Mouse (Mus musculus) midbrain, embryonic 14.5 days (tissue): ENCODE data around the gene Asb4. TPM values are rescaled to one million over a fixed set of nuclear protein-coding genes. Genes with fewer than 3 reads are reported as not detected.

Source experiments
- ATAC-seq: fragments of 200-750 bp; cut with Nextera tagmentation; 2 replicates; pipeline ENCODE4 v1.8.0; 2017; ENCODE audit warnings: moderate number of reproducible peaks, moderate library complexity; ENCODE audit not compliant: low FRiP score, low TSS enrichment
- DNase-seq: peaks from one replicate; pipeline ENCODE4 v3.0.0-alpha.2; 2015
- H3K27ac ChIP-seq: fragments of 300-500 bp; sonication (generic); replicated peaks from 2 replicates; pipeline ENCODE4 v1.5.1; 2014; ENCODE audit warnings: mild to moderate bottlenecking, low read depth, low read length, moderate library complexity
- H3K27me3 ChIP-seq: fragments of 300-500 bp; sonication (generic); 2 replicates; pipeline ENCODE4 v1.6.1; 2014; ENCODE audit warnings: low read length, control low read depth, mixed read lengths; ENCODE audit not compliant: control insufficient read depth, insufficient read depth
- H3K36me3 ChIP-seq: fragments of 300-500 bp; sonication (generic); 2 replicates; pipeline ENCODE4 v1.6.1; 2014; ENCODE audit warnings: low read length, control low read depth; ENCODE audit not compliant: control insufficient read depth, insufficient read depth
- H3K4me1 ChIP-seq: fragments of 300-500 bp; sonication (generic); 2 replicates; pipeline ENCODE4 v1.6.1; 2014; ENCODE audit warnings: mild to moderate bottlenecking, antibody characterized with exemption, low read length, control low read depth; ENCODE audit not compliant: control insufficient read depth, insufficient read depth
- H3K4me2 ChIP-seq: fragments of 300-500 bp; sonication (generic); 2 replicates; pipeline ENCODE4 v1.6.1; 2014; ENCODE audit warnings: mild to moderate bottlenecking, low read length, moderate library complexity
- H3K4me3 ChIP-seq: fragments of 300-500 bp; sonication (generic); replicated peaks from 2 replicates; pipeline ENCODE4 v1.5.1; 2014; ENCODE audit warnings: low read depth, low read length
- H3K9ac ChIP-seq: fragments of 300-500 bp; sonication (generic); replicated peaks from 2 replicates; pipeline ENCODE4 v1.6.1; 2014; ENCODE audit warnings: mild to moderate bottlenecking, low read length, moderate library complexity
- H3K9me3 ChIP-seq: fragments of 300-500 bp; sonication (generic); 2 replicates; pipeline ENCODE4 v1.6.1; 2016; ENCODE audit warnings: low read length, control low read depth, mixed read lengths; ENCODE audit not compliant: control insufficient read depth
- WGBS: fragments of 180-500 bp; shearing (Covaris S2); extraction: QIAGEN DNeasy Blood & Tissue Kit; methylation state at CpG from one replicate; pipeline ENCODE4 v1.1.7; 2014; 5-methylcytosine and 5-hydroxymethylcytosine counted together
- polyA plus RNA-seq: library from polyadenylated mRNA; unstranded; fragments of >200 nt; fragmentation: Nextera tagmentation; extraction: Ambion mirVana; gene quantifications from 2 replicates; pipeline ENCODE4 v1.2.1, GENCODE M21; 2014

Asb4 gene
- polyA plus RNA-seq, 1 experiment from 2014 or later = 13.6 TPM

GRCm38 (mm10) chr6:5427033-5427432 lies 43.8 kb downstream of the Asb4 start:
- Histone ChIP-seq H3K27me3 (no peaks in the 10 kb centered on the region), H3K9ac (no peak overlapping the region), H3K4me3 (no peak overlapping the region), H3K36me3 (no peaks in the 10 kb centered on the region), H3K4me2 (no peak overlapping the region), H3K9me3 (no peaks in the 10 kb centered on the region), H3K27ac (no peak overlapping the region), H3K4me1 (no peaks in the 10 kb centered on the region)
- ATAC-seq = no peak
- no peak for DNase-seq
- WGBS = 91% methylated on average over 2 of the region's 2 CpGs

GRCm38 (mm10) chr6:5429562-5429961 lies 46.4 kb downstream of the Asb4 start:
- no peaks in the 10 kb centered on the region for H3K9me3 ChIP-seq
- H3K36me3 ChIP-seq = no peaks in the 10 kb centered on the region
- no peak overlapping the region for H3K4me2 ChIP-seq
- no peak for ATAC-seq
- no peak overlapping the region for H3K9ac ChIP-seq
- no peak overlapping the region for H3K4me3 ChIP-seq
- DNase-seq = no peak
- no peaks in the 10 kb centered on the region for H3K27me3 ChIP-seq
- H3K27ac ChIP-seq = no peak overlapping the region
- 95% methylated on average over 4 of the region's 4 CpGs for WGBS
- H3K4me1 ChIP-seq = no peaks in the 10 kb centered on the region

- Histone ChIP-seq H3K36me3 (no peaks in the 10 kb centered on the region), H3K4me1 (no peaks in the 10 kb centered on the region), H3K27ac (no peak overlapping the region), H3K9ac (no peak overlapping the region), H3K9me3 (no peaks in the 10 kb centered on the region), H3K27me3 (no peaks in the 10 kb centered on the region), H3K4me2 (no peak overlapping the region), H3K4me3 (no peak overlapping the region)
- 97% methylated on average over 4 of the region's 4 CpGs for WGBS
- ATAC-seq (no peak), DNase-seq (no peak)
Measured at GRCm38 (mm10) chr6:5429982-5430550, 46.9 kb downstream of the Asb4 start.

- Histone ChIP-seq H3K9me3 (no peaks in the 10 kb centered on the region), H3K4me2 (no peak overlapping the region), H3K4me3 (no peak overlapping the region), H3K4me1 (no peaks in the 10 kb centered on the region), H3K9ac (no peak overlapping the region), H3K36me3 (no peaks in the 10 kb centered on the region), H3K27me3 (no peaks in the 10 kb centered on the region), H3K27ac (no peak overlapping the region)
- WGBS = 90% methylated on average over 2 of the region's 2 CpGs
- no peak for ATAC-seq
- DNase-seq = no peak
Measured at GRCm38 (mm10) chr6:5433887-5434286, 50.7 kb downstream of the Asb4 start.

- Histone ChIP-seq H3K4me3 (no peak overlapping the region), H3K4me1 (0 out of 2 replicates have a peak, but pooled peaks cover 3% of the 10 kb centered on the region), H3K9ac (no peak overlapping the region), H3K4me2 (no peak overlapping the region), H3K9me3 (no peaks in the 10 kb centered on the region), H3K27ac (no peak overlapping the region), H3K36me3 (no peaks in the 10 kb centered on the region), H3K27me3 (no peaks in the 10 kb centered on the region)
- ATAC-seq = no peak
- WGBS = 57% methylated on average over 4 of the region's 4 CpGs
- peak; percentile 20 for DNase-seq
Measured at GRCm38 (mm10) chr6:5437757-5438156, 54.6 kb downstream of the Asb4 start.

GRCm38 (mm10) chr6:5441221-5441620 lies 58.0 kb downstream of the Asb4 start:
- Histone ChIP-seq H3K27me3 (no peaks in the 10 kb centered on the region), H3K9me3 (no peaks in the 10 kb centered on the region), H3K4me1 (0 out of 2 replicates have a peak, but pooled peaks cover 8% of the 10 kb centered on the region), H3K4me2 (no peak overlapping the region), H3K4me3 (no peak overlapping the region), H3K36me3 (no peaks in the 10 kb centered on the region), H3K9ac (no peak overlapping the region), H3K27ac (no peak overlapping the region)
- ATAC-seq (no peak), DNase-seq (no peak)
- 93% methylated on average over 6 of the region's 6 CpGs for WGBS

GRCm38 (mm10) chr6:5442316-5443085 lies 59.3 kb downstream of the Asb4 start:
- H3K27ac ChIP-seq = no peak overlapping the region
- DNase-seq (peak; percentile 7), ATAC-seq (no peak)
- H3K4me2 ChIP-seq = no peak overlapping the region
- H3K4me3 ChIP-seq = no peak overlapping the region
- H3K36me3 ChIP-seq = no peaks in the 10 kb centered on the region
- no peaks in the 10 kb centered on the region for H3K27me3 ChIP-seq
- no peak overlapping the region for H3K9ac ChIP-seq
- H3K9me3 ChIP-seq = no peaks in the 10 kb centered on the region
- 0 out of 2 replicates have a peak, but pooled peaks cover 8% of the 10 kb centered on the region for H3K4me1 ChIP-seq
- 8% methylated on average over 14 of the region's 14 CpGs for WGBS

GRCm38 (mm10) chr6:5443104-5443863 lies 60.1 kb downstream of the Asb4 start:
- Histone ChIP-seq H3K27ac (no peak overlapping the region), H3K9me3 (no peaks in the 10 kb centered on the region), H3K36me3 (no peaks in the 10 kb centered on the region), H3K4me3 (no peak overlapping the region), H3K9ac (no peak overlapping the region), H3K4me1 (0 out of 2 replicates have a peak, but pooled peaks cover 8% of the 10 kb centered on the region), H3K27me3 (no peaks in the 10 kb centered on the region), H3K4me2 (no peak overlapping the region)
- WGBS = 21% methylated on average over 13 of the region's 13 CpGs
- peak; percentile 12 for DNase-seq
- no peak for ATAC-seq
